8 mouse cellular contexts compared by ENCODE assay signal in the genomic region with DNA sequence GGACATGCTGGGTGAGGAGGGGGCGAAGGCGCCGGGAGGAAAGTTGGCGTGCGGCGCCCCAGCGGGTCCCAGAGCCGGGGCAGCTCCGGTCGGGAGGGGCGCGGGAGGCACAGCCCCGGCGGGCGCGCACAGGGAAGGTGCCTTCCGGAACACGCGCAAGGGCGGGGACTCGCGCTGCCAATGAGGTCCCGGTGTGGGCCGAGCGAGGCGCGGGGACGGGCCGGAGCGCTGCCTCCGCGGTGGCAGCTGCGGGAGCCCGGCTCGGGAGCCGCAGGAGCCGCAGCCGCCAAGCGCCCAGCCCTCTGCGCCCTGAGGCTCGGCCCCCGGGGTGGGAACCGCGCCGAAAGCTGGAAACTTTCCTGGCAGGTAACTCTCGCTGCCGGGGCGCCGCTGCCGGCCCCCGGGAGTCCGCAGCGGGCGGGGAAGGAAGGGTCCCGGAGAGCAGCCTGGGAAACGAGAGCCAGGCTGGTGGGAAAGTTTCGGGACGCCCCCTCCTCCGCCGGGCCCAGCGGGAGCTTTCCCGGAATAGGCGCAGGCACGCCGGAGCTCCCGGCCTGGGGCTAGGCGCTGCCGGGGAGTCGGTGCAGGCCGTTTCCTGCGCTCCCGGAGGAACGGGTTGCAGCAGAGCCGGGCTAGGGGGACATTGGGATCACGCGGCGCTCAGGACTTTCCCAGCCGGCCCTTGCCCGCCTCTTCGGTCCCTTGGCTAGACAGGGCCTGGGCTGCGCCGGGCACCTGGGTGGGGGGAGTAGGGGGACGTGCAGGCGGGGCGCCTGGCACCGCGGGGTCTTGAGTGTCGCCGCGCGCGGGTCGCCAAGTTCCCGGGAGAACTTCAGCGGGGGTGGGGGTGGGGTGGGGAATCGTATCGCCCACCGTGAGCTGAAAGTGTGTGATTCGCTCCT. TPM values are rescaled to one million over a fixed set of nuclear protein-coding genes. Genes with fewer than 3 reads are reported as not detected.
DNase-seq lines count a peak whose midpoint lies in the region; ATAC-seq and TF ChIP-seq lines count a peak whose summit lies in the region.

A gene (plus strand): TSS at position 212 of the 902 bp plus-strand sequence.

- no peaks in the 10 kb centered on the region for H3K9me3 ChIP-seq in forebrain, embryonic 12.5 days
- no peaks in the 10 kb centered on the region for H3K9me3 ChIP-seq in heart, embryonic 15.5 days (replicated peaks)
- H3K9me3 ChIP-seq in liver, embryonic 14.5 days (ENCODE audit: control insufficient read depth, low read length) = no peaks in the 10 kb centered on the region
- H3K9me3 ChIP-seq in neural tube, embryonic 11.5 days (ENCODE audit: control insufficient read depth, low read length) = no peaks in the 10 kb centered on the region
- H3K9me3 ChIP-seq in stomach, embryonic 16.5 days (replicated peaks; ENCODE audit: control insufficient read depth, low read length) = no peaks in the 10 kb centered on the region

- peak; percentile 94 for ATAC-seq in forebrain, embryonic 12.5 days (ENCODE audit: low FRiP score)
- peak; percentile 96 for ATAC-seq in heart, embryonic 15.5 days (replicated peaks; ENCODE audit: insufficient number of reproducible peaks, insufficient read depth, low FRiP score, low read depth)
- ATAC-seq in liver, embryonic 14.5 days (ENCODE audit: insufficient read depth) = peak; percentile 86
- ATAC-seq in neural tube, embryonic 11.5 days (ENCODE audit: insufficient read depth, low FRiP score, low TSS enrichment) = peak; percentile 90
- peak; percentile 97 for ATAC-seq in stomach, embryonic 16.5 days (ENCODE audit: insufficient read depth, low FRiP score)

- under 1% methylated on average over 90 of the region's 99 CpGs for WGBS in forebrain, embryonic 12.5 days
- under 1% methylated on average over 85 of the region's 99 CpGs for WGBS in heart, embryonic 15.5 days
- under 1% methylated on average over 79 of the region's 99 CpGs for WGBS in liver, embryonic 14.5 days (ENCODE audit: insufficient replicate concordance)
- under 1% methylated on average over 87 of the region's 99 CpGs for WGBS in neural tube, embryonic 11.5 days
- WGBS in stomach, embryonic 16.5 days = under 1% methylated on average over 93 of the region's 99 CpGs

- peak; percentile 80 for DNase-seq in CD4-positive helper T cell, adult 2 months (ENCODE audit: low read depth, low spot score)
- DNase-seq in kidney, postnatal 14 days = peak; percentile 96
- DNase-seq in liver, embryonic 14.5 days (ENCODE audit: low read depth in 3 of 3, low spot score in 3 of 3) = peak; percentile 11 to 42 (median 31)
- peak; percentile 88 for DNase-seq in neural tube, embryonic 11.5 days (ENCODE audit: low spot score)

- no peaks in the 10 kb centered on the region for H3K27me3 ChIP-seq in forebrain, embryonic 12.5 days
- no peaks in the 10 kb centered on the region for H3K27me3 ChIP-seq in heart, embryonic 15.5 days
- peaks cover 41% of the 10 kb centered on the region for H3K27me3 ChIP-seq in liver, embryonic 14.5 days (ENCODE audit: control insufficient read depth, insufficient read depth, low read length)
- no peaks in the 10 kb centered on the region for H3K27me3 ChIP-seq in neural tube, embryonic 11.5 days (ENCODE audit: control insufficient read depth, insufficient read depth, low read length)
- no peaks in the 10 kb centered on the region for H3K27me3 ChIP-seq in stomach, embryonic 16.5 days (ENCODE audit: control insufficient read depth, insufficient read depth, low read length)

- peaks cover 17% of the 10 kb centered on the region for H3K4me1 ChIP-seq in brown adipose tissue, adult 24 weeks (ENCODE audit: control insufficient read depth, insufficient read depth, insufficient read length, low read length)
- peaks cover 34% of the 10 kb centered on the region for H3K4me1 ChIP-seq in forebrain, embryonic 12.5 days
- peaks cover 55% of the 10 kb centered on the region for H3K4me1 ChIP-seq in heart, embryonic 15.5 days (replicated peaks)
- peaks cover 0 to 13% of the 10 kb centered on the region in 2 experiments; a peak in 2 of 4 replicates for H3K4me1 ChIP-seq in liver, embryonic 14.5 days (replicated peaks; ENCODE audit: control insufficient read depth in 2 of 2, insufficient read depth in 2 of 2, low read length in 1 of 2)
- H3K4me1 ChIP-seq in neural tube, embryonic 11.5 days (ENCODE audit: control insufficient read depth, insufficient read depth, low read length) = peaks cover 7% of the 10 kb centered on the region
- H3K4me1 ChIP-seq in stomach, embryonic 16.5 days (ENCODE audit: control insufficient read depth, insufficient read depth, low read length) = peaks cover 34% of the 10 kb centered on the region

- peak within 1 kb of the TSS; percentile 80 for H3K9ac ChIP-seq in forebrain, embryonic 12.5 days
- H3K9ac ChIP-seq in heart, embryonic 15.5 days = peak within 1 kb of the TSS; percentile 91
- H3K9ac ChIP-seq in liver, embryonic 14.5 days (replicated peaks) = peak within 1 kb of the TSS; percentile 50
- H3K9ac ChIP-seq in neural tube, embryonic 11.5 days (ENCODE audit: low read length) = peak within 1 kb of the TSS; percentile 86
- peak within 1 kb of the TSS; percentile 95 for H3K9ac ChIP-seq in stomach, embryonic 16.5 days (ENCODE audit: low read length)

- TF ChIP-seq EP300 in liver, embryonic 14.5 days (IDR thresholded peaks at IDR 0.05; ENCODE audit: low read depth) = no peak

- peak within 1 kb of the TSS; percentile 65 for H3K4me2 ChIP-seq in forebrain, embryonic 12.5 days
- peak within 1 kb of the TSS; percentile 76 for H3K4me2 ChIP-seq in heart, embryonic 15.5 days
- H3K4me2 ChIP-seq in liver, embryonic 14.5 days (ENCODE audit: low read depth) = peak within 1 kb of the TSS; percentile 75
- peak within 1 kb of the TSS; percentile 96 for H3K4me2 ChIP-seq in neural tube, embryonic 11.5 days (ENCODE audit: low read depth)
- H3K4me2 ChIP-seq in stomach, embryonic 16.5 days (ENCODE audit: low read depth, low read length) = peak within 1 kb of the TSS; percentile 80

- H3K27ac ChIP-seq in brown adipose tissue, adult 24 weeks (replicated peaks; ENCODE audit: low read depth, low read length) = peak within 1 kb of the TSS; percentile 84
- peak within 1 kb of the TSS; percentile 88 for H3K27ac ChIP-seq in forebrain, embryonic 12.5 days
- peak within 1 kb of the TSS; percentile 97 for H3K27ac ChIP-seq in heart, embryonic 15.5 days
- H3K27ac ChIP-seq in liver, embryonic 14.5 days = no peak within 1 kb of the TSS
- peak within 1 kb of the TSS; percentile 88 for H3K27ac ChIP-seq in neural tube, embryonic 11.5 days (ENCODE audit: low read depth, low read length)
- peak within 1 kb of the TSS; percentile 95 for H3K27ac ChIP-seq in stomach, embryonic 16.5 days (ENCODE audit: low read length)

- H3K36me3 ChIP-seq in forebrain, embryonic 12.5 days (replicated peaks) = no peaks in the 10 kb centered on the region
- no peaks in the 10 kb centered on the region for H3K36me3 ChIP-seq in heart, embryonic 15.5 days
- H3K36me3 ChIP-seq in liver, embryonic 14.5 days (replicated peaks; ENCODE audit: control insufficient read depth, insufficient read depth, low read depth) = no peaks in the 10 kb centered on the region
- no peaks in the 10 kb centered on the region for H3K36me3 ChIP-seq in neural tube, embryonic 11.5 days (ENCODE audit: control insufficient read depth, insufficient read depth, low read length)
- H3K36me3 ChIP-seq in stomach, embryonic 16.5 days (ENCODE audit: control insufficient read depth, insufficient read depth, low read length) = no peaks in the 10 kb centered on the region

- peak within 1 kb of the TSS; percentile 92 for H3K4me3 ChIP-seq in brown adipose tissue, adult 24 weeks (ENCODE audit: insufficient read depth, low read depth, low read length)
- H3K4me3 ChIP-seq in forebrain, embryonic 12.5 days (replicated peaks) = peak within 1 kb of the TSS; percentile 77
- H3K4me3 ChIP-seq in heart, embryonic 15.5 days = peak within 1 kb of the TSS; percentile 87
- peak within 1 kb of the TSS; percentile 67 to 75 for H3K4me3 ChIP-seq in liver, embryonic 14.5 days (ENCODE audit: insufficient read depth in 1 of 2, low read depth in 2 of 2, low read length in 2 of 2)
- peak within 1 kb of the TSS; percentile 88 for H3K4me3 ChIP-seq in neural tube, embryonic 11.5 days (ENCODE audit: low read depth, low read length)
- H3K4me3 ChIP-seq in stomach, embryonic 16.5 days (replicated peaks; ENCODE audit: low read length) = peak within 1 kb of the TSS; percentile 95

- no peak for TF ChIP-seq CTCF in liver, embryonic 14.5 days (IDR thresholded peaks at IDR 0.05; ENCODE audit: low read depth)

RNA-seq across cellular contexts. Expression of the gene that starts here (rescaled TPM):
- 9.7 and 12.9 TPM in 2 replicates for polyA plus RNA-seq in brown adipose tissue, adult 24 weeks (2012; ENCODE audit: insufficient read depth, insufficient read length, missing spikeins)
- polyA plus RNA-seq in forebrain, embryonic 12.5 days (2016; fragmentation: Nextera tagmentation; extraction: Ambion mirVana) = 20.0 and 23.6 TPM in 2 replicates
- 22.9 and 27.9 TPM in 2 replicates for polyA plus RNA-seq in heart, embryonic 15.5 days (2015; fragmentation: Nextera tagmentation; extraction: Ambion mirVana)
- 1.1 TPM in 2 replicates for polyA plus RNA-seq in liver, embryonic 14.5 days (2012; rRNA removed)
- polyA plus RNA-seq in liver, embryonic 14.5 days (2014; fragmentation: Nextera tagmentation; extraction: Ambion mirVana) = 1.3 and 1.5 TPM in 2 replicates
- polyA plus RNA-seq in neural tube, embryonic 11.5 days (2014; fragmentation: Nextera tagmentation; extraction: Ambion mirVana) = 14.4 and 18.0 TPM in 2 replicates
- polyA plus RNA-seq in stomach, embryonic 16.5 days (2015; fragmentation: Nextera tagmentation; extraction: Ambion mirVana) = 30.0 and 33.0 TPM in 2 replicates

Comparison
In these comparisons a context has a peak if more than half of its experiments do, and no peak if none do; other contexts are left out.
1. DNase-seq: peak in every context shown above with its lines; median percentile 96 in kidney, postnatal 14 days; 88 in neural tube, embryonic 11.5 days; 80 in CD4-positive helper T cell, adult 2 months; 31 in liver, embryonic 14.5 days.